Mouse (Mus musculus): ENCODE results near the gene Ctnnal1. TPM values are rescaled to one million over a fixed set of nuclear protein-coding genes. Genes with fewer than 3 reads are reported as not detected.

The Ctnnal1 gene
- polyA plus RNA-seq, 1 experiment from 2014 or later: 19.4 TPM

DNA sequence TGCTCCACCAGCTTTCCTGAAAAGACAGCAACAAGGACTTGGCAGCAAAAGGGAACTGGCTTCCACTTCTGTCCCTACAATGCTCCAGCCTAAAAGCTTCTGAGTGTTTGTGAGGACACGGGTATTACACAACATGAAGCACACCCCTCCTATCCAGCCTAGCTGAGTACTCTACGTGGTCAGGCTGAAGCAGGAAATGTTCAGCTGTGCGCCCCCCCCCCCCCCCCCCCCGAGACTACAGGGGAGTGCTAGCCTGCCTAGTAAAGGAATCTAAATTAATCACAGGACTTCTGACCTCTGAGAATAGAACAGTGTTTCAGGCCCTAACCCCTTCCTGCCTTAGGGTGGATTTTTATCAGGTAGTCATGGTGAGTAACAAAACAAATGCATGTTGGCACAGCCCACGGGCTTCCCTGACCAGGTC, 97.1 kb downstream of the Ctnnal1 start:
- Histone ChIP-seq H3K27me3 (no peaks in the 10 kb centered on the region), H3K4me2 (no peak overlapping the region), H3K36me3 (peaks cover 89% of the 10 kb centered on the region), H3K4me1 (replicated peaks) (no peaks in the 10 kb centered on the region), H3K9ac (no peak overlapping the region), H3K27ac (no peak overlapping the region), H3K9me3 (no peaks in the 10 kb centered on the region), H3K4me3 (no peak overlapping the region)
- WGBS: 82% methylated on average over 4 of the region's 5 CpGs
- ATAC-seq (ENCODE audit: low FRiP score): no peak

MicroRNAs encoded within 50 kb of the gene (microRNA counts, 519-probe panel; counts per million panel counts)
- 3,906 counts per million, percentile 59 among the panel's probes with 10 or more counts for microRNA mmu-miR-32

Small RNAs within 50 kb of the gene (microRNA-seq; reads per million reads assigned to microRNA genes)
- 211 reads per million, percentile 59 among the genes with 10 or more reads in this experiment for gene Mir32

Other genes with a start within 250 kb of the Ctnnal1 start
- gene Gm26657, start 125.1 kb downstream of the Ctnnal1 start, polyA plus RNA-seq (2015; fragmentation: Nextera tagmentation; extraction: Ambion mirVana): not detected in 2 replicates
- gene Actl7b, start 123.7 kb downstream of the Ctnnal1 start, polyA plus RNA-seq (2015; fragmentation: Nextera tagmentation; extraction: Ambion mirVana): not detected in 2 replicates
- not detected in 2 replicates for gene Actl7a, start 121.8 kb downstream of the Ctnnal1 start, polyA plus RNA-seq (2015; fragmentation: Nextera tagmentation; extraction: Ambion mirVana)
- 58.1 and 59.4 TPM in 2 replicates for gene Elp1, start 62.9 kb downstream of the Ctnnal1 start, polyA plus RNA-seq (2015; fragmentation: Nextera tagmentation; extraction: Ambion mirVana)
- 16.6 and 17.9 TPM in 2 replicates for gene Fam206a, start 62.8 kb downstream of the Ctnnal1 start, polyA plus RNA-seq (2015; fragmentation: Nextera tagmentation; extraction: Ambion mirVana)
- gene Tmem245, start 82.2 kb upstream of the Ctnnal1 start, polyA plus RNA-seq (2015; fragmentation: Nextera tagmentation; extraction: Ambion mirVana): 9.0 and 9.8 TPM in 2 replicates
- 15.4 and 15.7 TPM in 2 replicates for gene Frrs1l, start 125.2 kb upstream of the Ctnnal1 start, polyA plus RNA-seq (2015; fragmentation: Nextera tagmentation; extraction: Ambion mirVana)

Data from hindbrain, embryonic 13.5 days (tissue).